Mouse (Mus musculus): ENCODE data around the gene Btbd18. TPM values are rescaled to one million over a fixed set of nuclear protein-coding genes. Genes with fewer than 3 reads are reported as not detected.

Btbd18 gene
- polyA plus RNA-seq, 1 experiment, result 0.50 TPM

GRCm38 (mm10) chr2:84703497-84703896, 44.6 kb downstream of the Btbd18 start:
- Histone ChIP-seq H3K27ac (ENCODE audit: control insufficient read depth, insufficient read depth, low read depth, low read length, poor library complexity) (no peak overlapping the region), H3K4me3 (replicated peaks; ENCODE audit: control insufficient read depth, low read depth, low read length) (no peak overlapping the region), H3K4me1 (ENCODE audit: control insufficient read depth, insufficient read depth, low read length) (no peaks in the 10 kb centered on the region)
- 85% methylated on average over 1 of the region's 1 CpGs for WGBS
- TF ChIP-seq POLR2A (IDR thresholded peaks at IDR 0.05; ENCODE audit: borderline replicate concordance, control insufficient read depth, low read depth, low read length), result no peak
- TF ChIP-seq CTCF (IDR thresholded peaks at IDR 0.05; ENCODE audit: control insufficient read depth, insufficient read depth, low read length), result no peak

GRCm38 (mm10) chr2:84704329-84704728, 45.5 kb downstream of the Btbd18 start:
- WGBS, result 84% methylated on average over 5 of the region's 5 CpGs
- TF ChIP-seq POLR2A (IDR thresholded peaks at IDR 0.05; ENCODE audit: borderline replicate concordance, control insufficient read depth, low read depth, low read length) (no peak), CTCF (IDR thresholded peaks at IDR 0.05; ENCODE audit: control insufficient read depth, insufficient read depth, low read length) (no peak)
- no peaks in the 10 kb centered on the region for H3K4me1 ChIP-seq (ENCODE audit: control insufficient read depth, insufficient read depth, low read length)
- H3K27ac ChIP-seq (ENCODE audit: control insufficient read depth, insufficient read depth, low read depth, low read length, poor library complexity), result no peak overlapping the region
- H3K4me3 ChIP-seq (replicated peaks; ENCODE audit: control insufficient read depth, low read depth, low read length), result no peak overlapping the region

- no peak overlapping the region for H3K4me3 ChIP-seq (replicated peaks; ENCODE audit: control insufficient read depth, low read depth, low read length)
- no peak for TF ChIP-seq POLR2A (IDR thresholded peaks at IDR 0.05; ENCODE audit: borderline replicate concordance, control insufficient read depth, low read depth, low read length)
- TF ChIP-seq CTCF (IDR thresholded peaks at IDR 0.05; ENCODE audit: control insufficient read depth, insufficient read depth, low read length), result no peak
- WGBS, result 77% methylated on average over 1 of the region's 1 CpGs
- no peak overlapping the region for H3K27ac ChIP-seq (ENCODE audit: control insufficient read depth, insufficient read depth, low read depth, low read length, poor library complexity)
- H3K4me1 ChIP-seq (ENCODE audit: control insufficient read depth, insufficient read depth, low read length), result no peaks in the 10 kb centered on the region
Measured at GRCm38 (mm10) chr2:84705295-84705694, 46.4 kb downstream of the Btbd18 start.

- WGBS, result 78% methylated on average over 1 of the region's 1 CpGs
- no peaks in the 10 kb centered on the region for H3K4me1 ChIP-seq (ENCODE audit: control insufficient read depth, insufficient read depth, low read length)
- no peak overlapping the region for H3K27ac ChIP-seq (ENCODE audit: control insufficient read depth, insufficient read depth, low read depth, low read length, poor library complexity)
- TF ChIP-seq CTCF (IDR thresholded peaks at IDR 0.05; ENCODE audit: control insufficient read depth, insufficient read depth, low read length), result no peak
- TF ChIP-seq POLR2A (IDR thresholded peaks at IDR 0.05; ENCODE audit: borderline replicate concordance, control insufficient read depth, low read depth, low read length), result no peak
- no peak overlapping the region for H3K4me3 ChIP-seq (replicated peaks; ENCODE audit: control insufficient read depth, low read depth, low read length)
Measured at GRCm38 (mm10) chr2:84707523-84707922, 48.6 kb downstream of the Btbd18 start.

- TF ChIP-seq POLR2A (IDR thresholded peaks at IDR 0.05; ENCODE audit: borderline replicate concordance, control insufficient read depth, low read depth, low read length) (no peak), CTCF (IDR thresholded peaks at IDR 0.05; ENCODE audit: control insufficient read depth, insufficient read depth, low read length) (no peak)
- WGBS, result 84% methylated on average over 2 of the region's 2 CpGs
- Histone ChIP-seq H3K4me1 (ENCODE audit: control insufficient read depth, insufficient read depth, low read length) (no peaks in the 10 kb centered on the region; the same call in 1 of the 2 replicates), H3K4me3 (replicated peaks; ENCODE audit: control insufficient read depth, low read depth, low read length) (no peak overlapping the region), H3K27ac (ENCODE audit: control insufficient read depth, insufficient read depth, low read depth, low read length, poor library complexity) (no peak overlapping the region)
Measured at GRCm38 (mm10) chr2:84711898-84712297, 53.0 kb downstream of the Btbd18 start.

- under 1% methylated on average over 26 of the region's 26 CpGs for WGBS
- peak overlapping the region; percentile 99 for H3K27ac ChIP-seq (ENCODE audit: control insufficient read depth, insufficient read depth, low read depth, low read length, poor library complexity)
- H3K4me3 ChIP-seq (replicated peaks; ENCODE audit: control insufficient read depth, low read depth, low read length), result peak overlapping the region; percentile 97
- TF ChIP-seq POLR2A (IDR thresholded peaks at IDR 0.05; ENCODE audit: borderline replicate concordance, control insufficient read depth, low read depth, low read length) (no peak), CTCF (IDR thresholded peaks at IDR 0.05; ENCODE audit: control insufficient read depth, insufficient read depth, low read length) (no peak)
- no peaks in the 10 kb centered on the region; the same call in 1 of the 2 replicates for H3K4me1 ChIP-seq (ENCODE audit: control insufficient read depth, insufficient read depth, low read length)
Measured at GRCm38 (mm10) chr2:84714422-84714810, 55.5 kb downstream of the Btbd18 start.

- TF ChIP-seq POLR2A (IDR thresholded peaks at IDR 0.05; ENCODE audit: borderline replicate concordance, control insufficient read depth, low read depth, low read length) (peak; percentile 90), CTCF (IDR thresholded peaks at IDR 0.05; ENCODE audit: control insufficient read depth, insufficient read depth, low read length) (no peak)
Measured at GRCm38 (mm10) chr2:84714811-84715561, 56.1 kb downstream of the Btbd18 start, which contains the start of gene Zdhhc5. Zdhhc5 (minus strand) TSS chr2:84715180.

GRCm38 (mm10) chr2:84715562-84716361, 56.9 kb downstream of the Btbd18 start:
- under 1% methylated on average over 33 of the region's 33 CpGs for WGBS
- peak overlapping the region; percentile 99 for H3K27ac ChIP-seq (ENCODE audit: control insufficient read depth, insufficient read depth, low read depth, low read length, poor library complexity)
- no peaks in the 10 kb centered on the region; the same call in 1 of the 2 replicates for H3K4me1 ChIP-seq (ENCODE audit: control insufficient read depth, insufficient read depth, low read length)
- peak; percentile 65 for TF ChIP-seq POLR2A (IDR thresholded peaks at IDR 0.05; ENCODE audit: borderline replicate concordance, control insufficient read depth, low read depth, low read length)
- TF ChIP-seq CTCF (IDR thresholded peaks at IDR 0.05; ENCODE audit: control insufficient read depth, insufficient read depth, low read length), result no peak
- H3K4me3 ChIP-seq (replicated peaks; ENCODE audit: control insufficient read depth, low read depth, low read length), result peak overlapping the region; percentile 95

More at GRCm38 (mm10) chr2:84714811-84715561, 56.1 kb downstream of the Btbd18 start, which contains the start of gene Zdhhc5:
- under 1% methylated on average over 107 of the region's 107 CpGs for WGBS
- Histone ChIP-seq H3K4me3 (replicated peaks; ENCODE audit: control insufficient read depth, low read depth, low read length) (peak within 1 kb of the TSS; percentile 97), H3K4me1 (ENCODE audit: control insufficient read depth, insufficient read depth, low read length) (no peaks in the 10 kb centered on the region; the same call in 1 of the 2 replicates), H3K27ac (ENCODE audit: control insufficient read depth, insufficient read depth, low read depth, low read length, poor library complexity) (peak within 1 kb of the TSS; percentile 99)

Measured in bone marrow, adult 2 months (tissue).